Mouse (Mus musculus) gastrocnemius, postnatal 10 days (tissue): ENCODE results near the gene Idnk. TPM values are rescaled to one million over a fixed set of nuclear protein-coding genes. Genes with fewer than 3 reads are reported as not detected.

Experiments
- DNase-seq: peaks from one replicate; pipeline ENCODE4 v3.0.0; 2021; ENCODE audit warnings: mixed read lengths
- total RNA-seq, 2 experiments: library from RNA; stranded (reverse); gene quantifications; 2 replicates each; pipeline ENCODE4 v1.2.3; 2021

The Idnk gene
- total RNA-seq, 2 experiments from 2014 or later: 9.6 to 9.7 TPM

GRCm38 (mm10) chr13:58193221-58193620 lies 35.8 kb downstream of the Idnk start:
- DNase-seq: no peak

DNA sequence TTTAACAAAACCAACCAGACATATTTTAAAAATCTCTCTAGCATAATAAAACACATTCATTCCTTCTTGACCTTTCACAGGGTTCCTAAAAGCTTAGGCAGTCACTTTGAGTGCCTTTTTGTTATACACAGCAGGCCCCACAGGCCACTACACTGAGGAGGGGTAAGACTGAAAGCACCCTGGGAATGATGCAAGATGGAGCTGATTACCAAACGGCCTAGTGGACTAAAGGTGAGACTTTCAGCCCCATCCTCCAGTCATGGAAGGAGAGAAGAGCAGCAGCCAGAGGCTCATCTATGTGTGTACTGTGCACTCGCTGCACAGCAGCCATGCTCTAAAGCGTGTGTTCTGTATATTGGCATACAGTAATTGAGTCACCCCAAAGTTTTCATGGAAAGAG lies 37.5 kb downstream of the Idnk start:
- no peak for DNase-seq

GRCm38 (mm10) chr13:58197211-58197610 lies 39.8 kb downstream of the Idnk start:
- DNase-seq: no peak

GRCm38 (mm10) chr13:58197981-58198640 lies 40.7 kb downstream of the Idnk start:
- DNase-seq: no peak

- no peak for DNase-seq
These were observed 43.9 kb downstream of the Idnk start for GRCm38 (mm10) chr13:58201343-58201742.

DNA sequence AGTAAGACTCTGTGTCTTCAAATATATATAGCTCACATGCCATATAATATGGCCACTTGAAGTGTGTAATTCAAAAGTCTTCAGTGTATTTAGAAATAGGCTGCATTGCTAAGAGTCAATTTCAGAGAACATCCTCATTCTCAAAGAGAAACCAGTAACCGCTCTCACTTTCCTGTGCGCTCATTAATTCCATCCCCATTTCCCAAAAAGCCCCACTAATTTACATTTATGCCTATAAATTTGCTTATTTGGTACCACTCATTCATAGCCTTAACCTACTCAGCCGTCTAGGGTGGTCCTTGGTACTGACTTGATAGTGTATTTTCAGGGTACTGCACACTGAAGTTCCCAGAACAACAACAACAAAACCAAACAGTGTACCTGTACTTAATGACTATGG lies 44.5 kb downstream of the Idnk start:
- DNase-seq: no peak

DNA sequence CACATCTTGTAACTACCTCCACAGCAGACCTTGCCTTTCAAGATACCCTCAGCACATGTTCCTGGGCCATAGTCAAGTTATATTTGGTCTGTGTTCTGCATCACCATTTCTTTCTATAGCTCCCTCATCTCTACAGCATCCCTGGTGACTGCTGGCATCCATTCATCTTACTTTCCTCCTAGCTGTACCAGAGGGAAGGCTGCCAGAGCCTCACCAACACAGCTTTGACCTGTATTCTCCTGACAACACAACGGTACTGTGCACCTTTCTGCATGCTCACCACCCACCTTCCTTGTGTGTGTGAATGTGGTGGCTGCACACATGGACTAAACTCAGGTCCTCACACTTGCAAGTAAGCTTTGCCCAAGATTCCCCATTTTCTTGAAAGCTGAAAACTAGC lies 45.5 kb downstream of the Idnk start:
- DNase-seq: no peak

GRCm38 (mm10) chr13:58204202-58204601 lies 46.8 kb downstream of the Idnk start:
- no peak for DNase-seq

DNA sequence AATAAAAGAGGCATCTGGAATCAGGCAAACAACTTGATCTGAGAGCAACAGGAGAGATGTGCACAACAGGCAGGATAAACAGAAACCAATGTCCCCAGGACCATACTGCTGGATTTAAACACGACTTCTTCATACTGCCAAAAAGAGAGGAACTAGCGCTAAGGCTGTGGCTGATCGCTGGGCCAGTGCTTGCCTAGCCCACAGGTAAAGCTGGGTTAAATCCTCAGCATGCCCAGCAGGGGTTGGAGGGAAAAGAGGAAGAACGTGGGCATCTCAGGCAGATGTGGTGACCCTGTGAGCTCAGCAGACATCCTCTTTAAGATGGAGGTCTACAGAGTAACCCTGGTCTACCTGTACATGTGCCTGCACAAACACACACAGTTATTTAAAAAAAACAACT lies 47.5 kb downstream of the Idnk start:
- no peak for DNase-seq

DNA sequence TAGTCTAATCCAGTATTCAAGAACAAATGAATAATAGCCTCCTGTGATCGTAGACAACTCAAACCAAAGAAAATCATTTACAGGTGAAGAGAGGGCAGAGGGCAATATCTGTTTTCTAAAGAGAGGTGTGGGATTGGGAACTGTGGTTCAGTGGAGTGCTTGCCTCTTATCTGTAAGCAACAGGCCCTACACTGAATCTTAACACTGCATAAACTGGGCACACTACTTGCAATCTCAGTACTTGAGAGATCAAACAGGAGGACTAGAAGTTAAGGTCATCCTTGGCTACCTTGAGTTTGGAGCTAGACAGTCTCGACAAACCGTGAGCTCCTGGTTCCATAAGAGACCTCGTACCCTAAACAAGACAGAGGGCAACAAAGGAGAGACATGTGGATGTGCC lies 48.6 kb downstream of the Idnk start:
- DNase-seq: no peak

DNA sequence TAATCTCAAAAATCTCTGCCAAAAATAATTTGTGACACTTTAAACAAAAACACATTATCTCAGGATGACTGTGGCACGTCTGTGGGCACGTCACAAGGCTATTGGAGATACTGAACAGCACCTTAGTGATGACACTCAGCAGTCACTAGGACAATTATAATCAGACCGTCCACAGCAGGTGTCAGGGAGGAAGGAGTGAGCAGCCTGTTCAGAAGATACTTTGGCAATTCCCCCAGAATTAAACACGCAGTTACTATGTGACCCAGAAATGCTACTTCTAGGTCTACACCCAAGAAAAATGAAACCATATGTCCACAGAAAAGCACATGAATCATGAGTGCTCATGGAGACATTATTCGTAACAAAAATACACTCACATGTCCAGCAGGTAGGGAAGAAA lies 53.0 kb downstream of the Idnk start:
- DNase-seq: no peak

DNA sequence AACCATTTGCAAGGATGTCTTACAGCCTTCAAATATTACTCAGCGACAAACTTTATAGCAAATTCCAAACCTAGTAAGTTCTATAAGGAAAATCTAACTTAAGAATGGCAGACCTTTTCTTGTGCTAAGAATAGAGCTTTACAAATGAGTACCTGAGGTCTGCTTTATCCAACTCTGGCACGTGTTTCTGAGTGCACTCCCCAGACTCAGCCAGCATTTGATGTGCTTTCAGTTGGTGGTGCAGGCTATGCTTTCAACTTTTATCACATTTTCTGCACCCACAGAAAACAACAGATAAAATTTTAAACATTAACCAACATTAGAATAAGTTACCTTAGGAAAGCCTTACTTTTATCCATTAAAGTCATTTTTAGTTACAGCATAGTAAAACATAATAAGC lies 55.1 kb downstream of the Idnk start:
- DNase-seq: no peak

- DNase-seq: no peak
These were observed 56.4 kb downstream of the Idnk start for GRCm38 (mm10) chr13:58213801-58214200.

Other genes with a start within 250 kb of the Idnk start
- under 1 TPM; 0.84 to 0.85 TPM for gene Spock1, start 249.3 kb upstream of the Idnk start, total RNA-seq
- 1 to 10 TPM; 1.4 TPM for gene Klhl3, start 44.1 kb upstream of the Idnk start, total RNA-seq
- 10 to 100 TPM; 90.3 to 91.7 TPM for gene Hnrnpa0, start 29.1 kb upstream of the Idnk start, total RNA-seq
- 10 to 100 TPM; 48.8 to 53.6 TPM for gene Ubqln1, start 58.0 kb downstream of the Idnk start, total RNA-seq
- 10 to 100 TPM; 24.9 to 26.7 TPM for gene Gkap1, start 118.0 kb downstream of the Idnk start, total RNA-seq
- gene Kif27, start 201.5 kb downstream of the Idnk start, total RNA-seq: under 1 TPM; 0.33 to 0.34 TPM
- 10 to 100 TPM; 11.5 to 11.9 TPM for gene 2210016F16Rik, start 227.6 kb downstream of the Idnk start, total RNA-seq
- gene Rmi1, start 244.6 kb downstream of the Idnk start, total RNA-seq: 1 to 10 TPM; 6.5 to 7.8 TPM
- 100 to 1,000 TPM; 504 to 564 TPM for gene Hnrnpk, start 245.7 kb downstream of the Idnk start, total RNA-seq